Mouse (Mus musculus) megakaryocyte, embryonic 14.5 days (primary cell): ENCODE measurements around the gene Add3. TPM values are rescaled to one million over a fixed set of nuclear protein-coding genes. Genes with fewer than 3 reads are reported as not detected.

Experiments used
- H3K27me3 ChIP-seq: replicated peaks from 2 replicates; pipeline ENCODE3; 2012; ENCODE audit warnings: inconsistent platforms
- H3K36me3 ChIP-seq: replicated peaks from 2 replicates; pipeline ENCODE3; 2012; ENCODE audit warnings: low read length, inconsistent platforms, mixed read lengths
- H3K4me1 ChIP-seq: 2 replicates; pipeline ENCODE4 v1.6.1; 2012; ENCODE audit warnings: inconsistent platforms
- H3K4me3 ChIP-seq: replicated peaks from 2 replicates; pipeline ENCODE3; 2012; ENCODE audit warnings: moderate library complexity, mild to moderate bottlenecking, inconsistent platforms
- H3K9me3 ChIP-seq: 2 replicates; pipeline ENCODE4 v1.6.1; 2012; ENCODE audit warnings: inconsistent platforms
- FLI1 ChIP-seq: IDR thresholded peaks from 2 replicates; pipeline ENCODE4 v1.6.1; 2012; ENCODE audit warnings: low read length, inconsistent platforms, mixed read lengths
- GATA1 ChIP-seq: IDR thresholded peaks from 3 replicates; pipeline ENCODE4 v1.6.1; 2012; ENCODE audit warnings: mixed read lengths, low read length, inconsistent platforms, borderline replicate concordance
- polyA plus RNA-seq: library from polyadenylated mRNA; stranded (reverse); fragments of >175 nt; gene quantifications from 2 replicates; pipeline ENCODE4 v1.2.3, GENCODE M21; 2012; ENCODE audit warnings: low replicate concordance; ENCODE audit not compliant: insufficient read depth

Gene Add3
- polyA plus RNA-seq, 1 experiment, result 6.1 TPM

- Histone ChIP-seq H3K9me3 (no peaks in the 10 kb centered on the region), H3K4me3 (no peak overlapping the region), H3K36me3 (no peaks in the 10 kb centered on the region), H3K4me1 (peaks cover 53% of the 10 kb centered on the region), H3K27me3 (peaks cover 26% of the 10 kb centered on the region)
- TF ChIP-seq FLI1 (no peak), GATA1 (no peak)
Measured at GRCm38 (mm10) chr19:53280254-53280653, 140.0 kb downstream of the Add3 start.

DNA sequence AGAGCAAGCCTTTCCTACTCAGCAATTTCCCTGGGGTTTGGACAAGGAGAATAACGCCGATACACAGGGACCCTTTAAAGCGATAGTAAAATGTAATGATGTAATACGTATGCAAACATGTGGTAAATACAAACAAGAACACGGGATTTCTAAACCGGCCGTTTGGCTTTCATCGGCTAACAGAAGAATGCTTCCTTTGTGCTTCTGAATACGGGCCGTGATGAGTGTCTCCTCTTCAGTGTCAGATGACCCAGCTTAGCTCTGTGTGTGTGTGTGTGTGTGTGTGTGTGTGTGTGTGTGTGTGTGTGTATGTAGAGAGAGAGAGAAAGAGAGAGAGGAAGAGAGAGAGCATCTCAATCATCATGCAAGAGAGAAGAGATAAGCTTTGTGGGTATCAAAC is 142.3 kb downstream of the Add3 start:
- Histone ChIP-seq H3K4me1 (peaks cover 57% of the 10 kb centered on the region), H3K27me3 (peaks cover 5% of the 10 kb centered on the region), H3K36me3 (no peaks in the 10 kb centered on the region), H3K9me3 (no peaks in the 10 kb centered on the region), H3K4me3 (no peak overlapping the region)
- no peak for TF ChIP-seq FLI1
- TF ChIP-seq GATA1, result no peak

DNA sequence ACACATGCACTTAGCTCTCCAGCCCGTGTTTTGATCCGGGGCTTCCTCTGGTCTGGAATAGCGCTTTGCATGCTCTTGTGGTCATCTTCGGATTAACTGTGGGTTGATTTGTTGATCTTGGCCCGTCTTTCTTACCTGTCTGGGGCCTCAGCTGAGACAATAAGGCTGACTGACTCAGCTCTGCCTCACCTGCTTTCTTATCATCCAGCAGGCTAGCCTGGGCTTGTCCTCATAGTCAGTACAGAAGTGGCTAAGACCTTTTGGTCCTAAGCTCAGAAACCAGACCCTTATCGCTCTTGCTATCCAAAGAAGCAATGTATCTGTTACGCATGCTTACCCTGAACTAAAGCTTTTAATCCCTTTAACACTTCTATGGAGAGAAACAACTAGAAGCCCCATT is 143.5 kb downstream of the Add3 start:
- TF ChIP-seq FLI1 (no peak), GATA1 (no peak)
- Histone ChIP-seq H3K9me3 (no peaks in the 10 kb centered on the region), H3K36me3 (no peaks in the 10 kb centered on the region), H3K4me1 (peaks cover 64% of the 10 kb centered on the region), H3K27me3 (peaks cover 7% of the 10 kb centered on the region), H3K4me3 (no peak overlapping the region)

DNA sequence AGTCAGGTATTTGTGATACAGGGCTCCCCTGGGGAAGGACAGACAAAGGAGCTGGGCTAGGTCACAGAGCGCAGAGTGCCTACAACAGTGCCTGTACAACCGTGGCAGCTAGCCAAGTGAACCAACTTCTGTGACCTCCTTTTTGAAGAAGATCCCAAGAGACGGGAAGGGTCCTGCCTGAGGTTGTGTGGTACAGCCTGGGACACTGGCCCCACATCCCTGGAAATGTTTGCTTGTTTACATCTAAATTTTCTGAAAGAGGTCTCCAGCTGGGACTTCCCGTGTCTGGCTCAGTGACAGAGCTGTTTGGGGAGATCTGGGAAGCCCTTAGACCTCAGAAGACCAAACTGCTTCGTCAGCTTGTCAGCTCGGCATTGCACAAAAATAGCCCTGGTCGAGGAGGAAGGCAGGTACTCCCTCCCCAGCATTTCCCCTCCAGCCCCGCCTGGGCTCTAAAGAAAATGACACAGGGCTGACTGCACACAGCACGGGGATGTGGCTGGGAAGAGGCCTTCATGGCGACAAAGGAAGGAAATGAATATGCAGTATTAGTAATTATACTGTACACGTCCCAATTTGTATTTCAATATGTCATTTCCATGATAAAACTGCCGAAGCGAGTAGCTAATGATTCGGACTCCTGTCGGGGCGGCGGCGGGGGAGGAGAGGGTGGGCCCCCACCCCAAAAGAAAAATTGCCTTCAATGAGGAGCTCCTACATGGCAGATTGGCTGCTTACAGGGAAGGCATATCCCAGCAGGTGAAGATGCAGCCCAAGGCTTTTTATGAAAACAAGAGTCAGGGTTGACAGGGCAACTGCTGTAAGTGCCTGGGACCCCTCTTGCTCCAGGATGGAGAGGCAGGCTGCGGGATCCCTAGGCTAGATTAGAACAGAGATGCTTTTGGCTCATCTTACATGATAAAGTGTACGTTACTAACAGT is 144.3 kb downstream of the Add3 start:
- Histone ChIP-seq H3K27me3 (peaks cover 14% of the 10 kb centered on the region), H3K4me1 (peaks cover 57% of the 10 kb centered on the region), H3K4me3 (peak overlapping the region; percentile 87), H3K36me3 (no peaks in the 10 kb centered on the region), H3K9me3 (no peaks in the 10 kb centered on the region)
- TF ChIP-seq FLI1 (no peak), GATA1 (no peak)

DNA sequence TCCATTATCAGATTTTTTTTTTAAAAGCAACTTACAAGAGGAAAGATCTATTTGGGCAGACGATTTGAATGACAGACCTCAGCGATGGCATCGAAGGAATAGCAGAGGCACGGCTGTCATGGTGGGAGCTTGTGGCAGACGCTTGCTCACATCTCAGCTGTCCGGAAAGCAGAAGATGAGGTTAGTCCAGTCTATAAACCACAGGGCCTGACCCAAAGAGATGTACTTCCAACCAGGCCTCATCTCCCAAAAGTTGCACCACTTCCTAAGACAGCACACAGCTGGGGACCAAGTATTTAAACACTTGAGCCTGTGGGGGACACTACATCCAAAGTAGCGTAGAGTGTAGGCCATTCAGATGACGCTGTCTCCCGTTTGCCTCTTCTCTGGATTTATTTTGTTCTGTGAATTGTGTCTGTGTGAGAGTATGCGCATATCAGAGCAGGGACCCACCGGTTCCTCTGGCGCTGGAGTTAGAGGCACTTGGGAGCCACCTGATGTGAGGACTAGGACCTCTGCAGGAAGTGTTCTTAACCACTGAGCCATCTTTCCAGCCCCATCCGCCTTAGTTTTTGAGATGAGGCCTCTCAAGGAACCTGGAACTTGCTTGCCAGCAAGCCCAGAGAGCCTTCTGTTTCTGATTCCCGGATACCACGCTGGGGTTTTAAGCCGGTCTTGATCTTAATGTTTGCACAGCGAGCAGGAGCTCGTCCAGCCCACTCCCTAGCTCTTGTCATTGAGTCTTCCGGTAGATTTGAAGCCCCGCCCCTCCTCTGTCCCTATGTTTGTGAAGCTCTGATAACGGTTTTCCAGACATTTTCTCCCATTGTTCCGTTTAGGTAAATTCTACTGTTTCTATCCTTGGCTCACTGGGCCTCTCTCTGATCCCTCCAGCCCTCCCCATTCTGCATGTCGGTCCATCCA is 156.3 kb downstream of the Add3 start:
- TF ChIP-seq FLI1, result no peak
- no peak for TF ChIP-seq GATA1
- H3K4me3 ChIP-seq, result no peak overlapping the region
- H3K36me3 ChIP-seq, result no peaks in the 10 kb centered on the region
- H3K4me1 ChIP-seq, result peaks cover 22% of the 10 kb centered on the region
- H3K9me3 ChIP-seq, result no peaks in the 10 kb centered on the region
- peaks cover 25% of the 10 kb centered on the region for H3K27me3 ChIP-seq

Other genes with a start within 250 kb of the Add3 start
- gene Xpnpep1, start 100.2 kb upstream of the Add3 start, polyA plus RNA-seq, result 183 and 184 TPM in 2 replicates
- 32.9 and 41.2 TPM in 2 replicates for gene Mxi1, start 170.1 kb downstream of the Add3 start, polyA plus RNA-seq
- not detected in 2 replicates for gene Gm10197, start 231.3 kb downstream of the Add3 start, polyA plus RNA-seq